Mouse (Mus musculus): ENCODE results near the gene Mtg1. TPM values are rescaled to one million over a fixed set of nuclear protein-coding genes. Genes with fewer than 3 reads are reported as not detected.

Mtg1 gene
- polyA plus RNA-seq, 1 experiment from 2014 or later: 28.9 TPM

- WGBS: 45% methylated on average over 4 of the region's 4 CpGs
- no peak overlapping the region for H3K4me2 ChIP-seq
- H3K36me3 ChIP-seq: no peaks in the 10 kb centered on the region
- no peak for ATAC-seq (ENCODE audit: insufficient number of reproducible peaks, low FRiP score)
- H3K27me3 ChIP-seq (replicated peaks): no peaks in the 10 kb centered on the region; the same call in 1 of the 2 replicates
- H3K9me3 ChIP-seq (replicated peaks): no peaks in the 10 kb centered on the region
- no peak overlapping the region for H3K27ac ChIP-seq (ENCODE audit: poor library complexity, severe bottlenecking)
- H3K4me1 ChIP-seq (replicated peaks): no peaks in the 10 kb centered on the region
- H3K4me3 ChIP-seq: no peak overlapping the region
- no peak overlapping the region for H3K9ac ChIP-seq
These were observed 51.3 kb downstream of the Mtg1 start for GRCm38 (mm10) chr7:140188391-140189328.

GRCm38 (mm10) chr7:140190435-140190834, 53.1 kb downstream of the Mtg1 start:
- H3K27me3 ChIP-seq (replicated peaks): no peaks in the 10 kb centered on the region; the same call in 1 of the 2 replicates
- no peaks in the 10 kb centered on the region for H3K9me3 ChIP-seq (replicated peaks)
- H3K27ac ChIP-seq (ENCODE audit: poor library complexity, severe bottlenecking): no peak overlapping the region
- no peaks in the 10 kb centered on the region for H3K36me3 ChIP-seq
- no peaks in the 10 kb centered on the region for H3K4me1 ChIP-seq (replicated peaks)
- H3K9ac ChIP-seq: no peak overlapping the region
- WGBS: 85% methylated on average over 1 of the region's 1 CpGs
- no peak overlapping the region for H3K4me3 ChIP-seq
- H3K4me2 ChIP-seq: no peak overlapping the region
- no peak for ATAC-seq (ENCODE audit: insufficient number of reproducible peaks, low FRiP score)

GRCm38 (mm10) chr7:140192445-140192844, 55.1 kb downstream of the Mtg1 start:
- no peak for ATAC-seq (ENCODE audit: insufficient number of reproducible peaks, low FRiP score)
- WGBS: 54% methylated on average over 2 of the region's 2 CpGs

GRCm38 (mm10) chr7:140192851-140193250, 55.5 kb downstream of the Mtg1 start:
- Histone ChIP-seq H3K4me2 (no peak overlapping the region), H3K4me1 (replicated peaks) (no peaks in the 10 kb centered on the region), H3K4me3 (no peak overlapping the region), H3K9me3 (replicated peaks) (no peaks in the 10 kb centered on the region), H3K9ac (no peak overlapping the region), H3K27ac (ENCODE audit: poor library complexity, severe bottlenecking) (no peak overlapping the region), H3K36me3 (no peaks in the 10 kb centered on the region), H3K27me3 (replicated peaks) (no peaks in the 10 kb centered on the region)
- WGBS: 64% methylated on average over 2 of the region's 2 CpGs
- no peak for ATAC-seq (ENCODE audit: insufficient number of reproducible peaks, low FRiP score)

More at GRCm38 (mm10) chr7:140192445-140192844, 55.1 kb downstream of the Mtg1 start:
- Histone ChIP-seq H3K4me1 (replicated peaks) (no peaks in the 10 kb centered on the region), H3K4me2 (no peak overlapping the region), H3K27ac (ENCODE audit: poor library complexity, severe bottlenecking) (no peak overlapping the region), H3K9ac (no peak overlapping the region), H3K4me3 (no peak overlapping the region), H3K36me3 (no peaks in the 10 kb centered on the region), H3K9me3 (replicated peaks) (no peaks in the 10 kb centered on the region), H3K27me3 (replicated peaks) (no peaks in the 10 kb centered on the region)

GRCm38 (mm10) chr7:140194031-140194430, 56.7 kb downstream of the Mtg1 start:
- Histone ChIP-seq H3K27me3 (replicated peaks) (no peaks in the 10 kb centered on the region), H3K27ac (ENCODE audit: poor library complexity, severe bottlenecking) (no peak overlapping the region), H3K4me1 (replicated peaks) (no peaks in the 10 kb centered on the region), H3K9ac (no peak overlapping the region), H3K4me3 (no peak overlapping the region), H3K36me3 (no peaks in the 10 kb centered on the region), H3K4me2 (no peak overlapping the region), H3K9me3 (replicated peaks) (no peaks in the 10 kb centered on the region)
- ATAC-seq (ENCODE audit: insufficient number of reproducible peaks, low FRiP score): no peak
- 79% methylated on average over 4 of the region's 4 CpGs for WGBS

- Histone ChIP-seq H3K4me1 (replicated peaks) (no peaks in the 10 kb centered on the region), H3K27ac (ENCODE audit: poor library complexity, severe bottlenecking) (no peak overlapping the region), H3K4me2 (no peak overlapping the region), H3K36me3 (no peaks in the 10 kb centered on the region), H3K27me3 (replicated peaks) (no peaks in the 10 kb centered on the region), H3K4me3 (no peak overlapping the region), H3K9me3 (replicated peaks) (no peaks in the 10 kb centered on the region), H3K9ac (no peak overlapping the region)
- 76% methylated on average over 8 of the region's 8 CpGs for WGBS
- ATAC-seq (ENCODE audit: insufficient number of reproducible peaks, low FRiP score): no peak
These were observed 58.6 kb downstream of the Mtg1 start for GRCm38 (mm10) chr7:140196002-140196401.

Other genes with a start within 250 kb of the Mtg1 start
- gene Kndc1, start 242.9 kb upstream of the Mtg1 start, polyA plus RNA-seq (2016; fragmentation: Nextera tagmentation; extraction: Ambion mirVana): 0.06 TPM in 1 of 2 replicates, not detected in the other
- not detected in 2 replicates for gene Utf1, start 193.8 kb upstream of the Mtg1 start, polyA plus RNA-seq (2016; fragmentation: Nextera tagmentation; extraction: Ambion mirVana)
- 0.27 and 0.33 TPM in 2 replicates for gene 6430531B16Rik, start 158.8 kb upstream of the Mtg1 start, polyA plus RNA-seq (2016; fragmentation: Nextera tagmentation; extraction: Ambion mirVana)
- 0.61 and 1.0 TPM in 2 replicates for gene Adam8, start 145.0 kb upstream of the Mtg1 start, polyA plus RNA-seq (2016; fragmentation: Nextera tagmentation; extraction: Ambion mirVana)
- gene Zfp511, start 101.2 kb upstream of the Mtg1 start, polyA plus RNA-seq (2016; fragmentation: Nextera tagmentation; extraction: Ambion mirVana): 30.9 and 37.1 TPM in 2 replicates
- gene Tubgcp2, start 100.9 kb upstream of the Mtg1 start, polyA plus RNA-seq (2016; fragmentation: Nextera tagmentation; extraction: Ambion mirVana): 41.4 and 41.7 TPM in 2 replicates
- gene Msx3, start 88.5 kb upstream of the Mtg1 start, polyA plus RNA-seq (2016; fragmentation: Nextera tagmentation; extraction: Ambion mirVana): not detected in 2 replicates
- gene Caly, start 55.0 kb upstream of the Mtg1 start, polyA plus RNA-seq (2016; fragmentation: Nextera tagmentation; extraction: Ambion mirVana): 0.36 and 0.59 TPM in 2 replicates
- 0.44 TPM in 1 of 2 replicates, not detected in the other for gene Prap1, start 44.2 kb upstream of the Mtg1 start, polyA plus RNA-seq (2016; fragmentation: Nextera tagmentation; extraction: Ambion mirVana)
- 75.4 and 83.0 TPM in 2 replicates for gene Fuom, start 35.1 kb upstream of the Mtg1 start, polyA plus RNA-seq (2016; fragmentation: Nextera tagmentation; extraction: Ambion mirVana)
- 14.5 and 16.3 TPM in 2 replicates for gene Paox, start 21.8 kb upstream of the Mtg1 start, polyA plus RNA-seq (2016; fragmentation: Nextera tagmentation; extraction: Ambion mirVana)
- 174 and 176 TPM in 2 replicates for gene Echs1, start 21.1 kb upstream of the Mtg1 start, polyA plus RNA-seq (2016; fragmentation: Nextera tagmentation; extraction: Ambion mirVana)
- 0.08 TPM in 1 of 2 replicates, not detected in the other for gene Sprn, start 17.3 kb downstream of the Mtg1 start, polyA plus RNA-seq (2016; fragmentation: Nextera tagmentation; extraction: Ambion mirVana)
- gene Olfr522, start 27.2 kb downstream of the Mtg1 start, polyA plus RNA-seq (2016; fragmentation: Nextera tagmentation; extraction: Ambion mirVana): not detected in 2 replicates
- gene Olfr523, start 35.7 kb downstream of the Mtg1 start, polyA plus RNA-seq (2016; fragmentation: Nextera tagmentation; extraction: Ambion mirVana): not detected in 2 replicates
- not detected in 2 replicates for gene Olfr524, start 68.4 kb downstream of the Mtg1 start, polyA plus RNA-seq (2016; fragmentation: Nextera tagmentation; extraction: Ambion mirVana)
- gene Cd163l1, start 80.7 kb downstream of the Mtg1 start, polyA plus RNA-seq (2016; fragmentation: Nextera tagmentation; extraction: Ambion mirVana): not detected in 2 replicates
- not detected in 2 replicates for gene 5830411N06Rik, start 109.7 kb downstream of the Mtg1 start, polyA plus RNA-seq (2016; fragmentation: Nextera tagmentation; extraction: Ambion mirVana)
- gene Olfr525, start 183.3 kb downstream of the Mtg1 start, polyA plus RNA-seq (2016; fragmentation: Nextera tagmentation; extraction: Ambion mirVana): not detected in 2 replicates
- gene Olfr527, start 196.5 kb downstream of the Mtg1 start, polyA plus RNA-seq (2016; fragmentation: Nextera tagmentation; extraction: Ambion mirVana): not detected in 2 replicates
- gene Olfr60, start 224.1 kb downstream of the Mtg1 start, polyA plus RNA-seq (2016; fragmentation: Nextera tagmentation; extraction: Ambion mirVana): not detected in 2 replicates
- not detected in 2 replicates for gene Olfr530, start 238.8 kb downstream of the Mtg1 start, polyA plus RNA-seq (2016; fragmentation: Nextera tagmentation; extraction: Ambion mirVana)

Data from heart, embryonic 12.5 days (tissue).